Mouse (Mus musculus): Measurements from ENCODE around the gene Mcu. TPM values are rescaled to one million over a fixed set of nuclear protein-coding genes. Genes with fewer than 3 reads are reported as not detected.

Mcu gene
- polyA plus RNA-seq, 1 experiment from 2014 or later, result 22.0 TPM

DNA sequence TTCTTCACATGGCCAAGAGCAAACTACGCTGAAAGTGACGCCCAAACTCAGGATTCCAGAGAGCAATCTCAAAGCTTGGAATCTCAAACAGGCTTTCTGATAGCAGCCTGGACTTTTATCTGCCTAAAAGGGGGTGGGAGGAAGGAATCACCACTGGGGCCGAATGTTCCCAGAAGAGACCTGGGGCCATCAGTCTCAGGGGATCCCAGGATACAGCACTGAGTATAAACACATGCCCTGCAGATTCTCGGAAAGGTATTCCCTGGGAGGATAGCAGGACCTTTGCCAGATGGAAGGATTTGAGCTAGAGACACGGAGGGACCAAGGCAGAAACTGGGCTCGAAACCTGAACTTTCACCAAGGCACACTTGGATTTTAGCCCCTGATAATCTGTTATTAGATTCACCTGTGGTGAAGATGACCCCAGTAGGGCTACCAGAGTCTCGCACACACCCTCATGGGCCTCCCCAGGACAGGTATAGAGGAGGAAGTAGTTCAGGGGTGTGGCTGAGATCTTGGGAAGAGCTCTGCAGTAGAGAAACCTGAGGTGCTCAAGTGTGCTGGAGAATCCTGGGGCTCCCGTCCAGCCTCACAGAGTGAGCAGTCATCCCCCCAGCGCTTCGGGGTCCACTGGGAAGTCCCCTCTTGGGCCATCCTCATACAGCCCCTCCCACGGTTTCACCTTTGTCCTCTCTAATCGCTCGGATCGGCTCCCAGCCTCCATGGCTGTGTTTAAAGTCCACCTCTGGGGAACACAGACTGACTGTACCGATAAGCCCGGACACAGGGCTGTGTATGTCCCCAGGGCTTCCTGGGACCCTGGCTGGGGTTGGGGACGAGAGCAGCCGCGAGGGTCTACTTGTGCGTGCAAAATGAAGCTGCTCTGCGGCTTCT is 213.3 kb downstream of the Mcu start, which contains the start of gene Pla2g12b:
TSS of gene Pla2g12b (plus strand) at position 762 of the 894 bp plus-strand sequence.
- H3K4me2 ChIP-seq, result peak within 1 kb of the TSS; percentile 30
- H3K27me3 ChIP-seq, result no peaks in the 10 kb centered on the region
- no peak within 1 kb of the TSS for H3K27ac ChIP-seq
- H3K9me3 ChIP-seq (replicated peaks), result no peaks in the 10 kb centered on the region
- peaks cover 13% of the 10 kb centered on the region; the same call in 1 of the 2 replicates for H3K4me1 ChIP-seq (replicated peaks)
- ATAC-seq (replicated peaks; ENCODE audit: insufficient number of reproducible peaks, insufficient read depth, low FRiP score, low read depth), result no peak; the same call in 1 of the 2 replicates
- no peaks in the 10 kb centered on the region for H3K36me3 ChIP-seq
- no peak within 1 kb of the TSS for H3K9ac ChIP-seq
- WGBS, result 47% methylated on average over 21 of the region's 21 CpGs
- H3K4me3 ChIP-seq, result 0 out of 2 replicates have a peak within 1 kb of the TSS, but pooled peaks have one; percentile 7

Other genes with a start within 250 kb of the Mcu start
- gene Gm10273, start 221.1 kb downstream of the Mcu start, polyA plus RNA-seq (2015; fragmentation: Nextera tagmentation; extraction: Ambion mirVana), result 1.3 and 7.0 TPM in 2 replicates
- gene Pla2g12b, start 213.0 kb downstream of the Mcu start, polyA plus RNA-seq (2015; fragmentation: Nextera tagmentation; extraction: Ambion mirVana), result 0.48 and 0.76 TPM in 2 replicates
- 4.1 and 4.6 TPM in 2 replicates for gene Oit3, start 174.9 kb downstream of the Mcu start, polyA plus RNA-seq (2015; fragmentation: Nextera tagmentation; extraction: Ambion mirVana)
- not detected in 2 replicates for gene Gm10322, start 629 bp downstream of the Mcu start, polyA plus RNA-seq (2015; fragmentation: Nextera tagmentation; extraction: Ambion mirVana)
- gene Micu1, start 85.8 kb upstream of the Mcu start, polyA plus RNA-seq (2015; fragmentation: Nextera tagmentation; extraction: Ambion mirVana), result 32.7 and 44.2 TPM in 2 replicates